Mouse (Mus musculus) skeletal muscle tissue, adult 2 months (tissue): ENCODE measurements at regions not wholly inside any gene's neighbourhood (a gene's known extent, or its start where the extent isn't known, plus 50 kb on each side); places are given as distances from the start of the nearest gene placed in this dataset.

Experiments used
- DNase-seq: peaks from one replicate; pipeline ENCODE4 v3.0.0-alpha.2; 2012; ENCODE audit warnings: low read depth, low spot score

GRCm38 (mm10) chr11:32911791-32912190 lies 87.4 kb upstream of the Smim23 start:
- DNase-seq, result no peak

GRCm38 (mm10) chr11:32908723-32909411 lies 84.5 kb upstream of the Smim23 start:
- no peak for DNase-seq

- no peak for DNase-seq
These were observed 83.3 kb upstream of the Smim23 start for GRCm38 (mm10) chr11:32907520-32908233.

- no peak for DNase-seq
These were observed 79.6 kb upstream of the Smim23 start for GRCm38 (mm10) chr11:32903970-32904369.

- DNase-seq, result no peak
These were observed 79.0 kb upstream of the Smim23 start for GRCm38 (mm10) chr11:32903389-32903788.

- DNase-seq, result no peak
These were observed 78.5 kb upstream of the Smim23 start for GRCm38 (mm10) chr11:32902923-32903322.

GRCm38 (mm10) chr11:32900437-32900836 lies 76.0 kb upstream of the Smim23 start:
- no peak for DNase-seq

GRCm38 (mm10) chr11:32899604-32900216 lies 75.3 kb upstream of the Smim23 start:
- no peak for DNase-seq

GRCm38 (mm10) chr11:32895400-32895799 lies 71.0 kb upstream of the Smim23 start:
- DNase-seq, result no peak

- DNase-seq, result no peak
These were observed 68.9 kb upstream of the Smim23 start for GRCm38 (mm10) chr11:32893146-32893903.

GRCm38 (mm10) chr11:32892496-32892895 lies 68.1 kb upstream of the Smim23 start:
- DNase-seq, result no peak

- no peak for DNase-seq
These were observed 64.8 kb upstream of the Smim23 start for GRCm38 (mm10) chr11:32889248-32889647.

GRCm38 (mm10) chr11:32884744-32885143 lies 60.3 kb upstream of the Smim23 start:
- DNase-seq, result no peak

GRCm38 (mm10) chr11:32883062-32883852 lies 58.9 kb upstream of the Smim23 start:
- no peak for DNase-seq

GRCm38 (mm10) chr11:32878967-32879366 lies 54.6 kb upstream of the Smim23 start:
- no peak for DNase-seq
